Mouse (Mus musculus): ENCODE measurements around the gene Ubtd1. TPM values are rescaled to one million over a fixed set of nuclear protein-coding genes. Genes with fewer than 3 reads are reported as not detected.
A peak's percentile ranks its signal among the peaks of the same experiment; 100 is the strongest.

Ubtd1 gene
- total and polyA plus RNA-seq, 3 experiments: 3.4 to 5.8 (median 3.6) TPM

- Histone ChIP-seq H3K27ac (ENCODE audit: insufficient read depth, low read depth) (no peak overlapping the region), H3K9me3 (replicated peaks; ENCODE audit: low read length) (no peaks in the 10 kb centered on the region), H3K27me3 (replicated peaks) (peaks cover 24% of the 10 kb centered on the region), H3K9ac (ENCODE audit: insufficient read depth, low read depth) (peak overlapping the region; percentile 54), H3K79me2 (replicated peaks; ENCODE audit: control insufficient read depth, extremely low read depth, insufficient read depth, poor library complexity, severe bottlenecking) (peaks cover 17% of the 10 kb centered on the region), H3K36me3 (replicated peaks in 1 of 2; ENCODE audit: control insufficient read depth in 1 of 2, insufficient read depth in 1 of 2, low read length in 1 of 2) (peaks cover 0 to 12% of the 10 kb centered on the region in 2 experiments), H3K4me1 (ENCODE audit: control insufficient read depth in 1 of 2, insufficient read depth in 2 of 2) (peaks cover 0 to 35% of the 10 kb centered on the region in 2 experiments; a peak in 2 of 4 replicates), H3K4me2 (ENCODE audit: insufficient read depth, low read depth, poor library complexity, severe bottlenecking) (peak overlapping the region; percentile 83), H3K4me3 (replicated peaks in 1 of 3; ENCODE audit: low read depth in 2 of 3, low read length in 2 of 3, poor library complexity in 1 of 3) (peak overlapping the region; percentile 52 to 83 (median 76))
- dilution Hi-C loops (cut with MboI; ENCODE audit: extremely low pct_ligation_motif_present, extremely low pct_unique_long_range_greater_than_20kb, low sequenced_read_pairs) (no loop called here), in situ Hi-C loops (cut with MboI; ENCODE audit: low pct_ligation_motif_present, low pct_unique_long_range_greater_than_20kb, low sequenced_read_pairs) (no loop called here)
- DNase-seq (ENCODE audit: extremely low read depth): no peak
- TF ChIP-seq UBTF (IDR thresholded peaks at IDR 0.05; ENCODE audit: low read depth, low read length) (peak; percentile 58; the same call in 1 of the 2 replicates), RAD21 (IDR thresholded peaks at IDR 0.05; ENCODE audit: low read depth, low read length) (no peak)
Measured at GRCm38 (mm10) chr19:41981931-41982790, 598 bp downstream of the Ubtd1 start.

GRCm38 (mm10) chr19:41982791-41983150 is 1.2 kb downstream of the Ubtd1 start:
- H3K4me1 ChIP-seq (ENCODE audit: control insufficient read depth in 1 of 2, insufficient read depth in 2 of 2): peaks cover 0 to 29% of the 10 kb centered on the region in 2 experiments; a peak in 2 of 4 replicates
- in situ Hi-C loops (cut with MboI; ENCODE audit: low pct_ligation_motif_present, low pct_unique_long_range_greater_than_20kb, low sequenced_read_pairs): no loop called here
- DNase-seq (ENCODE audit: extremely low read depth): no peak
- H3K79me2 ChIP-seq (replicated peaks; ENCODE audit: control insufficient read depth, extremely low read depth, insufficient read depth, poor library complexity, severe bottlenecking): peaks cover 16% of the 10 kb centered on the region
- dilution Hi-C loops (cut with MboI; ENCODE audit: extremely low pct_ligation_motif_present, extremely low pct_unique_long_range_greater_than_20kb, low sequenced_read_pairs): no loop called here
- peak overlapping the region; percentile 83 for H3K4me2 ChIP-seq (ENCODE audit: insufficient read depth, low read depth, poor library complexity, severe bottlenecking)
- peaks cover 24% of the 10 kb centered on the region for H3K27me3 ChIP-seq (replicated peaks)
- H3K36me3 ChIP-seq (replicated peaks in 1 of 2; ENCODE audit: control insufficient read depth in 1 of 2, insufficient read depth in 1 of 2, low read length in 1 of 2): peaks cover 0 to 7% of the 10 kb centered on the region in 2 experiments
- H3K27ac ChIP-seq (ENCODE audit: insufficient read depth, low read depth): no peak overlapping the region
- TF ChIP-seq SMC3 (IDR thresholded peaks at IDR 0.05; ENCODE audit: low read depth, low read length) (no peak), MAZ (IDR thresholded peaks at IDR 0.05; ENCODE audit: low read depth, low read length) (no peak), MXI1 (IDR thresholded peaks at IDR 0.05; ENCODE audit: low read depth, low read length) (no peak)
- H3K9ac ChIP-seq (ENCODE audit: insufficient read depth, low read depth): no peak overlapping the region
- peak overlapping the region in 1 of 3 experiments; percentile 10 for H3K4me3 ChIP-seq (replicated peaks in 1 of 3; ENCODE audit: low read depth in 2 of 3, low read length in 2 of 3, poor library complexity in 1 of 3)
- no peaks in the 10 kb centered on the region for H3K9me3 ChIP-seq (replicated peaks; ENCODE audit: low read length)

GRCm38 (mm10) chr19:41985994-41986393 is 4.4 kb downstream of the Ubtd1 start:
- dilution Hi-C loops (cut with MboI; ENCODE audit: extremely low pct_ligation_motif_present, extremely low pct_unique_long_range_greater_than_20kb, low sequenced_read_pairs): no loop called here
- H3K9me3 ChIP-seq (replicated peaks; ENCODE audit: low read length): no peaks in the 10 kb centered on the region
- H3K36me3 ChIP-seq (replicated peaks in 1 of 2; ENCODE audit: control insufficient read depth in 1 of 2, insufficient read depth in 1 of 2, low read length in 1 of 2): no peaks in the 10 kb centered on the region
- TF ChIP-seq UBTF (IDR thresholded peaks at IDR 0.05; ENCODE audit: low read depth, low read length) (no peak), SIN3A (IDR thresholded peaks at IDR 0.05; ENCODE audit: low read length) (no peak), CHD1 (IDR thresholded peaks at IDR 0.05; ENCODE audit: low read depth, low read length) (no peak), RAD21 (IDR thresholded peaks at IDR 0.05; ENCODE audit: low read depth, low read length) (no peak), MXI1 (IDR thresholded peaks at IDR 0.05; ENCODE audit: low read depth, low read length) (no peak), USF2 (conservative IDR thresholded peaks at IDR 0.05; ENCODE audit: low read depth, low read length) (no peak), TCF12 (IDR thresholded peaks at IDR 0.05; ENCODE audit: low read depth, low read length) (no peak), KAT2A (IDR thresholded peaks at IDR 0.05; ENCODE audit: insufficient replicate concordance, low read length) (no peak), CTCF (conservative IDR thresholded peaks at IDR 0.05 in 1 of 2, IDR thresholded peaks at IDR 0.05 in 1 of 2; ENCODE audit: low read depth in 2 of 2, low read length in 2 of 2) (no peak), JUND (conservative IDR thresholded peaks at IDR 0.05; ENCODE audit: low read depth, low read length) (no peak), BHLHE40 (IDR thresholded peaks at IDR 0.05; ENCODE audit: low read depth, low read length) (no peak), ZC3H11A (IDR thresholded peaks at IDR 0.05; ENCODE audit: low read depth, low read length) (no peak), NELFE (IDR thresholded peaks at IDR 0.05; ENCODE audit: low read depth, low read length) (no peak), TBP (conservative IDR thresholded peaks at IDR 0.05; ENCODE audit: low read depth, low read length) (no peak), CHD2 (IDR thresholded peaks at IDR 0.05; ENCODE audit: low read length) (no peak), ELF1 (IDR thresholded peaks at IDR 0.05; ENCODE audit: low read depth, low read length) (no peak), MYC (IDR thresholded peaks at IDR 0.05; ENCODE audit: low read depth, low read length) (no peak), MEF2A (IDR thresholded peaks at IDR 0.05; ENCODE audit: borderline replicate concordance, low read depth, low read length) (no peak)
- no peak overlapping the region for H3K27ac ChIP-seq (ENCODE audit: insufficient read depth, low read depth)
- H3K4me2 ChIP-seq (ENCODE audit: insufficient read depth, low read depth, poor library complexity, severe bottlenecking): no peak overlapping the region
- no peak for DNase-seq (ENCODE audit: extremely low read depth)
- no peak overlapping the region for H3K9ac ChIP-seq (ENCODE audit: insufficient read depth, low read depth)
- in situ Hi-C loops (cut with MboI; ENCODE audit: low pct_ligation_motif_present, low pct_unique_long_range_greater_than_20kb, low sequenced_read_pairs): loop anchor here (5.0 kb wide), 2 partner anchors 41 to 54 kb away; partner anchors contain the start of genes Exosc1 and Zdhhc16
- no peaks in the 10 kb centered on the region for H3K79me2 ChIP-seq (replicated peaks; ENCODE audit: control insufficient read depth, extremely low read depth, insufficient read depth, poor library complexity, severe bottlenecking)
- peaks cover 0 to 10% of the 10 kb centered on the region in 2 experiments; a peak in 2 of 4 replicates for H3K4me1 ChIP-seq (ENCODE audit: control insufficient read depth in 1 of 2, insufficient read depth in 2 of 2)
- peaks cover 24% of the 10 kb centered on the region for H3K27me3 ChIP-seq (replicated peaks)
- no peak overlapping the region for H3K4me3 ChIP-seq (replicated peaks in 1 of 3; ENCODE audit: low read depth in 2 of 3, low read length in 2 of 3, poor library complexity in 1 of 3)

Data from CH12.LX (cell line).